Mouse (Mus musculus): ENCODE results near the gene Elovl4.

GRCm38 (mm10) chr9:83829896-83830295 lies 23.8 kb upstream of the Elovl4 start:
- TF ChIP-seq CTCF (IDR thresholded peaks at IDR 0.05; ENCODE audit: borderline replicate concordance, insufficient read depth, low read depth, low read length), result no peak
- TF ChIP-seq POLR2A (IDR thresholded peaks at IDR 0.05; ENCODE audit: borderline replicate concordance, insufficient read depth, low read length), result no peak
